9 mouse cellular contexts compared by ENCODE assay signal in the genomic region with DNA sequence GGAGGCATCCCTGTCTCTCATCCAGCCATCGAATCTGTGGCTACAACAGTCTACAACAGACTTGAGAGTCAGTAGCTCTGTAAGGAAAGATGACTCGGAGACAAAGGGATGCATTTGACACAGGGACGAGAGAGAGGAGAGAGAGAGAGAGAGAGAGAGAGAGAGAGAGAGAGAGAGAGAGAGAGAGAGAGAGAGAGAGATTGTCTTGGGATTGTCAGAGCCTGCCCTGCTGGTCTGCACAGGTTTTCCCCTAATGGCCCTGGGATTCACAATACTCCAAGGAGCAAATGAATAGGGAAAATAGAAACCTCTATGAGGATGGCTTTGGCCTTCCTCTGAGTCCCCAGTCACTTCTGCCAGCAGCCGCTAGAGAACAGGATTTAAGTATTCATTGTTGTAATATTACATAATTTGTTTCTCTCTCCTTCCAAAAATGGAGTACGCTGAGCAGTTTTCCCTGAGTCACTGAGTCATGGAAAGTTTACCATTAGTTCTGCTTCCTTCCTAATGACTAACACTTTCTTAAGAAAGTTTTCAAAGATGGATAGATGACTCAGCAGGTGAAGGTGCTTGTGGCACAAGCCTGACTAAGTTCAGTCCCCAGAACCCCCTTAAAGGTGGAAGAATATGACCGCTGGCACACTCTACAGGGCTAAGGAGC. TPM values are rescaled to one million over a fixed set of nuclear protein-coding genes. Genes with fewer than 3 reads are reported as not detected.
DNase-seq lines count a peak whose midpoint lies in the region; ATAC-seq and TF ChIP-seq lines count a peak whose summit lies in the region.
"Had no signal": no experiment of that assay in that cellular context is flagged by ENCODE, and none has a peak within 500 bp of the region (broad histone marks: within the 10 kb centered on the region; RNA-seq: fewer than 3 reads in every experiment).

No protein-coding gene starts in this region.

- WGBS in kidney, postnatal 0 days = 48% methylated on average over 6 of the region's 6 CpGs
- WGBS in kidney, embryonic 14.5 days = 54% methylated on average over 6 of the region's 6 CpGs
- 39% methylated on average over 6 of the region's 6 CpGs for WGBS in heart, embryonic 16.5 days
- WGBS in midbrain, postnatal 0 days = 37% methylated on average over 6 of the region's 6 CpGs

- H3K27me3 ChIP-seq in kidney, postnatal 0 days (ENCODE audit: insufficient read depth, low read length) = no peaks in the 10 kb centered on the region
- no peaks in the 10 kb centered on the region for H3K27me3 ChIP-seq in kidney, embryonic 14.5 days (ENCODE audit: control insufficient read depth, insufficient read depth, low read length)
- H3K27me3 ChIP-seq in heart, embryonic 16.5 days (ENCODE audit: control insufficient read depth, insufficient read depth, low read length) = no peaks in the 10 kb centered on the region
- H3K27me3 ChIP-seq in midbrain, postnatal 0 days (ENCODE audit: insufficient read depth, low read length) = no peaks in the 10 kb centered on the region

- TF ChIP-seq CTCF in kidney, postnatal 0 days (IDR thresholded peaks at IDR 0.05; ENCODE audit: low read depth) = no peak
- TF ChIP-seq CTCF in midbrain, postnatal 0 days (IDR thresholded peaks at IDR 0.05) = no peak

- DNase-seq in kidney, postnatal 0 days (ENCODE audit: low spot score) = no peak
- peak; percentile 72 for DNase-seq in brain, adult 2 months (ENCODE audit: low read depth, low spot score)
- no peak for DNase-seq in midbrain, postnatal 0 days (ENCODE audit: low spot score)
- no peak for DNase-seq in right cerebral cortex, postnatal 14 days
- no peak for DNase-seq in left cerebral cortex, adult 9 months (ENCODE audit: low spot score in 2 of 2)
- no peak for DNase-seq in embryo, embryonic 10.5 days (ENCODE audit: low spot score)

- no peaks in the 10 kb centered on the region for H3K4me1 ChIP-seq in kidney, postnatal 0 days (replicated peaks; ENCODE audit: insufficient read depth, low read length)
- H3K4me1 ChIP-seq in kidney, embryonic 14.5 days (ENCODE audit: control insufficient read depth, insufficient read depth, low read length) = no peaks in the 10 kb centered on the region
- no peaks in the 10 kb centered on the region; the same call in 1 of the 2 replicates for H3K4me1 ChIP-seq in heart, embryonic 16.5 days (ENCODE audit: control insufficient read depth, insufficient read depth, low read length)
- no peaks in the 10 kb centered on the region; the same call in 1 of the 2 replicates for H3K4me1 ChIP-seq in midbrain, postnatal 0 days (ENCODE audit: insufficient read depth, low read length)

- no peaks in the 10 kb centered on the region for H3K9me3 ChIP-seq in kidney, postnatal 0 days (replicated peaks; ENCODE audit: low read length)
- H3K9me3 ChIP-seq in kidney, embryonic 14.5 days (ENCODE audit: control insufficient read depth, low read length) = no peaks in the 10 kb centered on the region
- no peaks in the 10 kb centered on the region for H3K9me3 ChIP-seq in heart, embryonic 16.5 days (replicated peaks; ENCODE audit: control insufficient read depth, low read length)
- no peaks in the 10 kb centered on the region for H3K9me3 ChIP-seq in midbrain, postnatal 0 days (ENCODE audit: low read length)

- H3K27ac ChIP-seq in kidney, postnatal 0 days = no peak overlapping the region
- no peak overlapping the region for H3K27ac ChIP-seq in kidney, embryonic 14.5 days (ENCODE audit: low read depth, low read length)
- no peak overlapping the region for H3K27ac ChIP-seq in heart, embryonic 16.5 days (ENCODE audit: low read length)
- H3K27ac ChIP-seq in midbrain, postnatal 0 days (ENCODE audit: low read depth, low read length) = no peak overlapping the region

- ATAC-seq in kidney, postnatal 0 days (replicated peaks; ENCODE audit: low FRiP score, low read depth) = no peak
- ATAC-seq in kidney, embryonic 14.5 days (ENCODE audit: low FRiP score, low TSS enrichment) = no peak; the same call in 1 of the 2 replicates
- ATAC-seq in heart, embryonic 16.5 days (replicated peaks; ENCODE audit: extremely low read depth, insufficient read depth, low FRiP score) = no peak
- ATAC-seq in midbrain, postnatal 0 days (ENCODE audit: low FRiP score) = no peak

- no peaks in the 10 kb centered on the region for H3K36me3 ChIP-seq in kidney, postnatal 0 days (ENCODE audit: insufficient read depth, low read length)
- H3K36me3 ChIP-seq in kidney, embryonic 14.5 days (ENCODE audit: control insufficient read depth, insufficient read depth, low read length) = no peaks in the 10 kb centered on the region
- no peaks in the 10 kb centered on the region for H3K36me3 ChIP-seq in heart, embryonic 16.5 days (ENCODE audit: control insufficient read depth, insufficient read depth)
- H3K36me3 ChIP-seq in midbrain, postnatal 0 days (ENCODE audit: insufficient read depth, low read length) = no peaks in the 10 kb centered on the region

- no peak overlapping the region for H3K4me3 ChIP-seq in kidney, postnatal 0 days (replicated peaks; ENCODE audit: low read depth, low read length)
- H3K4me3 ChIP-seq in kidney, embryonic 14.5 days (ENCODE audit: low read length) = no peak overlapping the region
- H3K4me3 ChIP-seq in heart, embryonic 16.5 days (ENCODE audit: low read length) = no peak overlapping the region; the same call in 1 of the 2 replicates
- H3K4me3 ChIP-seq in midbrain, postnatal 0 days (ENCODE audit: low read depth, low read length) = peak overlapping the region; percentile 43; the same call in 1 of the 2 replicates

- no peak overlapping the region for H3K9ac ChIP-seq in kidney, postnatal 0 days (ENCODE audit: low read depth, low read length)
- no peak overlapping the region for H3K9ac ChIP-seq in kidney, embryonic 14.5 days (ENCODE audit: low read depth, low read length)
- no peak overlapping the region for H3K9ac ChIP-seq in heart, embryonic 16.5 days (ENCODE audit: low read length)
- H3K9ac ChIP-seq in midbrain, postnatal 0 days (replicated peaks; ENCODE audit: low read length, poor library complexity, severe bottlenecking) = no peak overlapping the region

- H3K4me2 ChIP-seq in kidney, postnatal 0 days (ENCODE audit: low read length) = peak overlapping the region; percentile 95; the same call in 1 of the 2 replicates
- H3K4me2 ChIP-seq in kidney, embryonic 14.5 days (replicated peaks; ENCODE audit: low read depth, low read length) = no peak overlapping the region
- H3K4me2 ChIP-seq in heart, embryonic 16.5 days (ENCODE audit: low read depth, low read length) = peak overlapping the region; percentile 97
- H3K4me2 ChIP-seq in midbrain, postnatal 0 days (ENCODE audit: low read depth, low read length, poor library complexity, severe bottlenecking) = peak overlapping the region; percentile 86

RNA-seq across cellular contexts. Expression of gene 1700016C15Rik, which starts 26.3 kb away (rescaled TPM):
- polyA plus RNA-seq in kidney, postnatal 0 days (2015; fragmentation: Nextera tagmentation; extraction: Ambion mirVana) = 6.3 and 9.1 TPM in 2 replicates
- polyA plus RNA-seq in kidney, embryonic 14.5 days (2014; fragmentation: Nextera tagmentation; extraction: Ambion mirVana) = not detected in 2 replicates
- polyA plus RNA-seq in heart, embryonic 16.5 days (2015; fragmentation: Nextera tagmentation; extraction: Ambion mirVana) = not detected in 2 replicates
- total RNA-seq in midbrain, postnatal 0 days (2014; rRNA removed) = not detected in 2 replicates
- polyA plus RNA-seq in midbrain, postnatal 0 days (2015; fragmentation: Nextera tagmentation; extraction: Ambion mirVana) = 0.31 TPM in 1 of 2 replicates, not detected in the other
- total RNA-seq: neutrophil, adult 5-6 weeks had no signal
